Mouse (Mus musculus) kidney, adult 2 months (tissue): ENCODE measurements at regions not wholly inside any gene's neighbourhood (a gene's known extent, or its start where the extent isn't known, plus 50 kb on each side); places are given as distances from the start of the nearest gene placed in this dataset.

ENCODE experiments used
- CTCF ChIP-seq: fragments of 200-500 bp; conservative IDR thresholded peaks from 2 replicates; pipeline ENCODE4 v1.5.1; 2011; ENCODE audit warnings: low read depth, mild to moderate bottlenecking, control low read depth, low read length, moderate library complexity, mixed read lengths; ENCODE audit not compliant: insufficient read depth, insufficient read length
- POLR2A ChIP-seq: fragments of 200-500 bp; IDR thresholded peaks from one replicate; pipeline ENCODE4 v1.6.1; 2011; ENCODE audit warnings: low read depth, low read length, control low read depth

- TF ChIP-seq POLR2A = no peak
- TF ChIP-seq CTCF = no peak
These were observed 98.8 kb downstream of the Gxylt1 start for GRCm38 (mm10) chr15:93176221-93176620.
